Mouse (Mus musculus): Measurements from ENCODE around the gene Numb.

DNA sequence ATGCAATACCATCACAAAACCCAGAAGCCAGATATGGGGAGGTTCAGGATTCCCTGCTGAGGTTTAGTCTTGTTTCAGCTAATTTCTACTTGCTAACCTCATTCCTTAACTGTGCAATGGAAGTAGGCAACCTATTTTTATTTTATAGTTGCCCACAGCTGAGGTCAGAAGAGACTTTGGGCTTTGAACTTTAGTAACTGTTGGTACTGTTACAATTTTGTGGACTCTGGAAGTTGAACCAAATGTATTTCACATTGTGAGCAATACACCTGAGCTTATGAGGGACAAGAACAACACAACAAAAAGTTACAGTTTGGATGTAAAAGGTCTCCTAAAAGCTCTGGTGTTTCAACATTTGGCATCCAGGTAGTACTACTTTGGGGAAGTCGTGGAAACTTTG, 6.9 kb downstream of the Numb start:
- TF ChIP-seq CTCF (IDR thresholded peaks at IDR 0.05; ENCODE audit: borderline replicate concordance, extremely low read depth, insufficient read depth, insufficient read length) = no peak
- TF ChIP-seq POLR2A (IDR thresholded peaks at IDR 0.05; ENCODE audit: borderline replicate concordance, extremely low read depth, insufficient read depth, insufficient read length, poor library complexity, severe bottlenecking) = no peak
